Comparison of ENCODE assay signal across 8 mouse cellular contexts in the genomic region with DNA sequence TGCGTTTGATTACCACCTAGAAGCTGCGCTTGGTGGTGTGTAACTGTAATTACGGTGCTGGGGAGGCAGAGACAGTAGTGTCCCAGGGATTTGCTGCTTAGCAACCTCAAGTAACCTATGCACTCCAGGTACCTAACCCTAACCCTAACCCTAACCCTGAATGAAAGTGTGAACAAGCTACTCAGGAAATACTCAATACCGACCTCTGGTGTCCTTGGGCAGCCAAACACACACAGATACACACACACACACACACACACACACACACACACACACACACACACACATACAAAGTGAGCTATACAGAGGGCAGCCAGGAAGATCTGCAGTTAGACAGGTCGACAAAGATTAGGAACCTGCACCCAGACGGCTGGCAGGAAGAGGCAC. TPM values are rescaled to one million over a fixed set of nuclear protein-coding genes. Genes with fewer than 3 reads are reported as not detected.
A peak's percentile ranks its signal among the peaks of the same experiment; 100 is the strongest.
DNase-seq lines count a peak whose midpoint lies in the region; ATAC-seq lines count a peak whose summit lies in the region.

No protein-coding gene starts in this region.

- peak overlapping the region; percentile 91 for H3K4me3 ChIP-seq in kidney, embryonic 16.5 days (ENCODE audit: low read length)
- peak overlapping the region; percentile 63 for H3K4me3 ChIP-seq in intestine, embryonic 14.5 days (ENCODE audit: low read depth, low read length)

- H3K4me2 ChIP-seq in kidney, embryonic 16.5 days (replicated peaks; ENCODE audit: low read depth, low read length) = peak overlapping the region; percentile 81
- peak overlapping the region; percentile 85 for H3K4me2 ChIP-seq in intestine, embryonic 14.5 days (ENCODE audit: low read length)

- H3K9me3 ChIP-seq in kidney, embryonic 16.5 days (ENCODE audit: low read length) = no peaks in the 10 kb centered on the region
- no peaks in the 10 kb centered on the region for H3K9me3 ChIP-seq in intestine, embryonic 14.5 days (ENCODE audit: control insufficient read depth, low read length)

- ATAC-seq in kidney, embryonic 16.5 days (ENCODE audit: low FRiP score, low TSS enrichment) = 0 out of 2 replicates have a peak, but pooled peaks have one; percentile 7
- ATAC-seq in intestine, embryonic 14.5 days (replicated peaks; ENCODE audit: low FRiP score, low TSS enrichment, low read depth) = peak; percentile 11; the same call in 1 of the 2 replicates
- ATAC-seq in monocyte, adult 5-6 weeks (replicated peaks; ENCODE audit: insufficient number of reproducible peaks, low FRiP score, low TSS enrichment, poor library complexity, severe bottlenecking) = 0 out of 2 replicates have a peak, but pooled peaks have one; percentile 7

- 50% methylated on average over 6 of the region's 6 CpGs for WGBS in kidney, embryonic 16.5 days
- WGBS in intestine, embryonic 14.5 days = 47% methylated on average over 6 of the region's 6 CpGs

- peaks cover 41% of the 10 kb centered on the region for H3K36me3 ChIP-seq in kidney, embryonic 16.5 days (ENCODE audit: insufficient read depth, low read length)
- H3K36me3 ChIP-seq in intestine, embryonic 14.5 days (ENCODE audit: control insufficient read depth, insufficient read depth, low read length) = peaks cover 58% of the 10 kb centered on the region

- peaks cover 13% of the 10 kb centered on the region for H3K4me1 ChIP-seq in kidney, embryonic 16.5 days (ENCODE audit: insufficient read depth, low read length)
- peaks cover 10% of the 10 kb centered on the region for H3K4me1 ChIP-seq in intestine, embryonic 14.5 days (replicated peaks; ENCODE audit: control insufficient read depth, insufficient read depth, low read length)

- H3K27ac ChIP-seq in kidney, embryonic 16.5 days (ENCODE audit: low read length) = peak overlapping the region; percentile 92
- peak overlapping the region; percentile 77 for H3K27ac ChIP-seq in intestine, embryonic 14.5 days (ENCODE audit: low read depth)

- no peaks in the 10 kb centered on the region for H3K27me3 ChIP-seq in kidney, embryonic 16.5 days (ENCODE audit: insufficient read depth, low read length)
- H3K27me3 ChIP-seq in intestine, embryonic 14.5 days (replicated peaks; ENCODE audit: control insufficient read depth, insufficient read depth, low read length) = no peaks in the 10 kb centered on the region

- H3K9ac ChIP-seq in kidney, embryonic 16.5 days (replicated peaks; ENCODE audit: low read length) = peak overlapping the region; percentile 89
- H3K9ac ChIP-seq in intestine, embryonic 14.5 days (ENCODE audit: low read length) = peak overlapping the region; percentile 62

- DNase-seq in kidney, adult 18-20 months = no peak
- DNase-seq in c-Kit-positive CD71-negative TER-119-negative erythroid progenitor cells, embryonic 14.5 days (ENCODE audit: low read depth) = peak; percentile 10
- DNase-seq in intestine, embryonic 14.5 days (ENCODE audit: low spot score) = no peak
- DNase-seq in c-Kit-positive CD71-positive TER-119-positive erythroid progenitor cells, embryonic 14.5 days (ENCODE audit: low spot score) = no peak
- no peak for DNase-seq in thymus, postnatal 14 days
- no peak for DNase-seq in MN1 (ENCODE audit: low spot score)

RNA-seq across cellular contexts. Expression of gene Ogfr, which starts 0.3 kb away (rescaled TPM):
- polyA plus RNA-seq in kidney, embryonic 16.5 days (2015; fragmentation: Nextera tagmentation; extraction: Ambion mirVana) = 67.3 and 69.3 TPM in 2 replicates
- 62.7 and 64.6 TPM in 2 replicates for polyA plus RNA-seq in intestine, embryonic 14.5 days (2014; fragmentation: Nextera tagmentation; extraction: Ambion mirVana)
- 79.4 to 106 TPM (median 80.2 TPM) in 3 replicates for total RNA-seq in monocyte, adult 5-6 weeks (2017)

RNA-seq across cellular contexts. Expression of gene Mrgbp, which starts 7.6 kb away (rescaled TPM):
- 43.7 and 43.9 TPM in 2 replicates for polyA plus RNA-seq in kidney, embryonic 16.5 days (2015; fragmentation: Nextera tagmentation; extraction: Ambion mirVana)
- polyA plus RNA-seq in intestine, embryonic 14.5 days (2014; fragmentation: Nextera tagmentation; extraction: Ambion mirVana) = 26.2 and 27.3 TPM in 2 replicates
- 32.7 to 52.2 TPM (median 40.0 TPM) in 3 replicates for total RNA-seq in monocyte, adult 5-6 weeks (2017)

RNA-seq across cellular contexts. Expression of gene Col9a3, which starts 8.9 kb away (rescaled TPM):
- polyA plus RNA-seq in kidney, embryonic 16.5 days (2015; fragmentation: Nextera tagmentation; extraction: Ambion mirVana) = 9.5 and 9.8 TPM in 2 replicates
- polyA plus RNA-seq in intestine, embryonic 14.5 days (2014; fragmentation: Nextera tagmentation; extraction: Ambion mirVana) = 6.6 and 7.2 TPM in 2 replicates
- 0.95 to 4.8 TPM (median 2.3 TPM) in 3 replicates for total RNA-seq in monocyte, adult 5-6 weeks (2017)

RNA-seq across cellular contexts. Expression of gene Tcfl5, which starts 53.8 kb away (rescaled TPM):
- 0.09 and 0.15 TPM in 2 replicates for polyA plus RNA-seq in kidney, embryonic 16.5 days (2015; fragmentation: Nextera tagmentation; extraction: Ambion mirVana)
- 0.09 and 0.19 TPM in 2 replicates for polyA plus RNA-seq in intestine, embryonic 14.5 days (2014; fragmentation: Nextera tagmentation; extraction: Ambion mirVana)
- total RNA-seq in monocyte, adult 5-6 weeks (2017) = 0.38 to 1.8 TPM in 2 of 3 replicates, not detected in the other
